ENCODE assay signal across 25 mouse cellular contexts in genomic region chr15:12384679-12385078, GRCm38 (mm10).
A peak's percentile ranks its signal among the peaks of the same experiment; 100 is the strongest.
DNase-seq lines count a peak whose midpoint lies in the region; ATAC-seq and TF ChIP-seq lines count a peak whose summit lies in the region.
"Had no signal": no experiment of that assay in that cellular context is flagged by ENCODE, and none has a peak within 500 bp of the region (broad histone marks: within the 10 kb centered on the region; RNA-seq: fewer than 3 reads in every experiment).

No protein-coding gene starts in this region.

- WGBS in embryonic facial prominence, embryonic 12.5 days: 81% methylated on average over 13 of the region's 13 CpGs
- WGBS in embryonic facial prominence, embryonic 10.5 days: 87% methylated on average over 12 of the region's 13 CpGs
- WGBS in intestine, embryonic 16.5 days: 87% methylated on average over 13 of the region's 13 CpGs

- H3K36me3 ChIP-seq in embryonic facial prominence, embryonic 12.5 days: peaks cover 3% of the 10 kb centered on the region; the same call in 1 of the 2 replicates
- H3K36me3 ChIP-seq in embryonic facial prominence, embryonic 10.5 days (replicated peaks): no peaks in the 10 kb centered on the region
- peaks cover 10% of the 10 kb centered on the region; the same call in 1 of the 2 replicates for H3K36me3 ChIP-seq in intestine, embryonic 16.5 days (ENCODE audit: control insufficient read depth, insufficient read depth, low read length)
- H3K36me3 ChIP-seq: forebrain, embryonic 15.5 days; G1E; hindbrain, embryonic 12.5 days had no signal

- no peaks in the 10 kb centered on the region for H3K4me1 ChIP-seq in embryonic facial prominence, embryonic 12.5 days
- H3K4me1 ChIP-seq in embryonic facial prominence, embryonic 10.5 days: no peaks in the 10 kb centered on the region
- H3K4me1 ChIP-seq in intestine, embryonic 16.5 days (ENCODE audit: control insufficient read depth, insufficient read depth, low read length): no peaks in the 10 kb centered on the region
- H3K4me1 ChIP-seq: embryonic facial prominence, embryonic 15.5 days; forebrain, embryonic 15.5 days had no signal

- H3K4me3 ChIP-seq in embryonic facial prominence, embryonic 12.5 days: no peak overlapping the region
- H3K4me3 ChIP-seq in embryonic facial prominence, embryonic 10.5 days: no peak overlapping the region
- no peak overlapping the region for H3K4me3 ChIP-seq in intestine, embryonic 16.5 days (ENCODE audit: low read length)
- H3K4me3 ChIP-seq: embryonic facial prominence, embryonic 15.5 days; erythroblast, embryonic 14.5 days; forebrain, embryonic 15.5 days; hindbrain, embryonic 12.5 days had no signal

- TF ChIP-seq CTCF in Patski (IDR thresholded peaks at IDR 0.05): no peak

- CTCF ChIA-PET in Patski (lab: Charles Lee): no interaction called here

- H3K9me3 ChIP-seq in embryonic facial prominence, embryonic 12.5 days: 0 out of 2 replicates have a peak, but pooled peaks cover 3% of the 10 kb centered on the region
- H3K9me3 ChIP-seq in embryonic facial prominence, embryonic 10.5 days: no peaks in the 10 kb centered on the region
- no peaks in the 10 kb centered on the region for H3K9me3 ChIP-seq in intestine, embryonic 16.5 days (ENCODE audit: control insufficient read depth, low read length)
- H3K9me3 ChIP-seq: embryonic facial prominence, embryonic 15.5 days; forebrain, embryonic 15.5 days; G1E; hindbrain, embryonic 12.5 days had no signal

- in situ Hi-C loops in Patski (cut with MboI; ENCODE audit: low pct_unique_long_range_greater_than_20kb): no loop called here

- no peak overlapping the region for H3K9ac ChIP-seq in embryonic facial prominence, embryonic 12.5 days
- no peak overlapping the region for H3K9ac ChIP-seq in intestine, embryonic 16.5 days (ENCODE audit: low read depth, low read length)
- H3K9ac ChIP-seq: embryonic facial prominence, embryonic 15.5 days; forebrain, embryonic 15.5 days; hindbrain, embryonic 12.5 days had no signal

- peak; percentile 26 to 48 for DNase-seq in adrenal gland, adult (ENCODE audit: inconsistent age in 2 of 2, low spot score in 1 of 2)
- DNase-seq in adrenal gland, postnatal 25 days: no peak
- no peak for DNase-seq in embryonic facial prominence, embryonic 10.5 days (ENCODE audit: low spot score)
- peak; percentile 29 for DNase-seq in left cerebral cortex, postnatal 4 days
- no peak for DNase-seq in left cerebral cortex, postnatal 10 days (ENCODE audit: extremely low spot score in 1 of 2, low spot score in 2 of 2)
- no peak for DNase-seq in Patski (ENCODE audit: low read depth, low spot score)
- DNase-seq: B cell, adult 2 months; cerebellum, adult 11-12 months; cerebellum, adult 9-10 months; cerebellum, postnatal 36 days; gastrocnemius, postnatal 36 days; heart, adult 18-20 months; heart, postnatal 4 days; kidney, adult 11 months had no signal

- peak; percentile 64; the same call in 1 of the 2 replicates for ATAC-seq in embryonic facial prominence, embryonic 12.5 days (ENCODE audit: insufficient number of reproducible peaks, insufficient read depth, low FRiP score, low TSS enrichment)
- ATAC-seq in Patski: peak; percentile 24
- ATAC-seq in intestine, embryonic 16.5 days: no peak
- ATAC-seq: CD4-positive, CD25-positive, alpha-beta regulatory T cell, adult 4 months; forebrain, embryonic 15.5 days; hindbrain, embryonic 16.5 days; inflammation-experienced regulatory T-cells, adult 6 months had no signal

- POLR2A ChIA-PET in Patski (lab: Charles Lee): no interaction called here

- H3K4me2 ChIP-seq in embryonic facial prominence, embryonic 12.5 days (replicated peaks): no peak overlapping the region
- no peak overlapping the region for H3K4me2 ChIP-seq in intestine, embryonic 16.5 days (ENCODE audit: low read depth, low read length)
- H3K4me2 ChIP-seq: embryonic facial prominence, embryonic 15.5 days; forebrain, embryonic 15.5 days; heart, embryonic 11.5 days; hindbrain, embryonic 12.5 days had no signal

- no peaks in the 10 kb centered on the region for H3K27me3 ChIP-seq in embryonic facial prominence, embryonic 12.5 days
- H3K27me3 ChIP-seq in embryonic facial prominence, embryonic 10.5 days (replicated peaks; ENCODE audit: low read depth, poor library complexity, severe bottlenecking): no peaks in the 10 kb centered on the region
- H3K27me3 ChIP-seq in Patski: no peaks in the 10 kb centered on the region
- H3K27me3 ChIP-seq in intestine, embryonic 16.5 days (replicated peaks; ENCODE audit: control insufficient read depth, insufficient read depth, low read length): no peaks in the 10 kb centered on the region
- H3K27me3 ChIP-seq: embryonic facial prominence, embryonic 15.5 days; forebrain, embryonic 15.5 days; hindbrain, embryonic 12.5 days had no signal

- H3K27ac ChIP-seq in embryonic facial prominence, embryonic 12.5 days: no peak overlapping the region
- no peak overlapping the region for H3K27ac ChIP-seq in embryonic facial prominence, embryonic 10.5 days (replicated peaks)
- no peak overlapping the region for H3K27ac ChIP-seq in intestine, embryonic 16.5 days (ENCODE audit: low read length)
- H3K27ac ChIP-seq: embryonic facial prominence, embryonic 15.5 days; forebrain, embryonic 15.5 days; hindbrain, embryonic 12.5 days had no signal

- intact Hi-C loops in left cerebral cortex, postnatal 4 days (cut with DNase I): no loop called here
- intact Hi-C loops in left cerebral cortex, postnatal 10 days (cut with DNase I): no loop called here

Comparison
In these comparisons a context has a peak if more than half of its experiments do, and no peak if none do; other contexts are left out.
1. DNase-seq: peak in adrenal gland, adult (2 of 2) and left cerebral cortex, postnatal 4 days (single experiment); none in adrenal gland, postnatal 25 days (single experiment), embryonic facial prominence, embryonic 10.5 days (single experiment), left cerebral cortex, postnatal 10 days (0 of 2) and Patski (single experiment).